Mouse (Mus musculus): ENCODE results near the gene Ttc6.

GRCm38 (mm10) chr12:57542746-57543626, 20.9 kb upstream of the Ttc6 start:
- no peak for TF ChIP-seq CTCF (IDR thresholded peaks at IDR 0.05; ENCODE audit: control insufficient read depth, insufficient read depth, insufficient read length)
- TF ChIP-seq MYOD1 (IDR thresholded peaks at IDR 0.05; ENCODE audit: control insufficient read depth, insufficient read length, low read depth): no peak
- TF ChIP-seq USF1 (IDR thresholded peaks at IDR 0.05; ENCODE audit: low read depth): no peak

Measured in C2C12 (cell line).